Mouse (Mus musculus) left cerebral cortex, adult 2 months (tissue): ENCODE data around the gene Krt19. TPM values are rescaled to one million over a fixed set of nuclear protein-coding genes. Genes with fewer than 3 reads are reported as not detected.

Experiments used
- DNase-seq, 2 experiments: peaks; one replicate each; pipeline ENCODE4 v3.0.0; 2021 to 2022; ENCODE audit warnings: low spot score in 2 of 2, mixed read lengths in 1 of 2; ENCODE audit errors: extremely low spot score in 1 of 2
- H3K27ac ChIP-seq: fragments of 200-600 bp; 2 replicates; pipeline ENCODE4 v1.8.1; 2022
- H3K4me3 ChIP-seq: fragments of 200-600 bp; 2 replicates; pipeline ENCODE4 v1.8.1; 2022
- CTCF ChIP-seq: fragments of 200-600 bp; IDR thresholded peaks from 2 replicates; pipeline ENCODE4 v1.8.1; 2022; ENCODE audit warnings: antibody characterized with exemption, mild to moderate bottlenecking, moderate library complexity
- intact Hi-C: fragments of 180-260 bp; cut with DNase I; formaldehyde crosslinking; loops from one replicate; pipeline ENCODE4 v1.15.1; 2025
- total RNA-seq, 2 experiments: library from RNA; stranded (reverse); gene quantifications; 2 replicates each; pipeline ENCODE4 v1.2.3; 2021

Krt19 gene
- total RNA-seq, 2 experiments from 2014 or later: not detected

DNA sequence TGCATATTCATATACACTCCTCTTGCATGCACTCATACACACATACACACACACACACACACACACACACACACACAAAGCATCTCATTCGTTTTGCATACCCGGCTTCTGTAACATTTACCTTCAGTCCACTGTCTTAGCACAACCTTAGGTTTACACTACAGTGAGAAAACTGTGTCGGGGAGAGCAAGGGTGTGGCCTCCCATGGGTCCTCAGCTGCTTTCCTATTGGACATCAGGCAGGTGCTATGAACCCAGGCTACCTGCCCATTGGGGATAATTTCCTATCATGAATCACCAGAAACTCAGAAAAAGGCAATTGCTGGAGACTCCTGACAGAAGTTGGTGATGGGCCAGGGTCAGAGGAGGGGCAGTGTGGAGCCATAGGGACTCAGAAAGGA lies 8.9 kb upstream of the Krt19 start:
- TF ChIP-seq CTCF: no peak
- no peak overlapping the region for H3K4me3 ChIP-seq
- no peak for DNase-seq
- H3K27ac ChIP-seq: no peak overlapping the region
- intact Hi-C loops: no loop called here

DNA sequence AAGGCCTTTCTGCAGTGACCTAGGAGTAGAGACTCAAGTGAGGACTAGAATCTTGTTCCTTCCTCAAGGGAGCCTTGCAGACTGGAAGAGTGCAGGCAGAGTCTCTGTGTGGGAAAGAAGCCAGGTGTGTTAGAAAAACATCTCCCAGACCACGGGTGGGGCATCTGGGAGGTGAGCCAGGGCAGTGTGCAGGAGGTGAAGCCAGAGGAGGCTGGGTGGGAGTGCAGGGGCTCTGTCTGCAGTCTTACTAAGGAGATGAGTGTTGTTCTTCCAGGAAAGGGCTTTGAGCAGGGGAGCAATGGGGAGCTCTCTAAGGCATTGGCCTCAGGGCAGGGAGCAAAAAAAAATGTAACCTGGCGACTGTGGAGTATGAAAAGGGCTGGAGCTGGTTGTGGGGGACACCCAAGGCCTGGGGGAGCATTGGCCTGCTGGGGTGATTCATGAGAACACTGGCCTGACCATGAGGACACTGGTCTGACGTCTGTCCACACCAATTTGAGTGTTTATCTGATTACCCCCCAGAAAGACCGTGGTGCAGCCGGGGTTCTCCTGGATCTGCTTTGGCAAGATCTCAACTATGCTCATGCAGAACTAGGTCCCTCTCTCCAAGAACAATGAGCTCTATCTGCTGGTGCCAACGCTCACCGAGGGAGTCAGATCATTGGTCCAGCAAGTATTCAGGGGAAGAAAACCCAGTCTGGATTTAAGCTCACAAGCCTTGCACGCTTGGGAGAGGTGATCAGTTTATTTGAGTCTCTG lies 7.2 kb upstream of the Krt19 start:
- no peak overlapping the region for H3K4me3 ChIP-seq
- H3K27ac ChIP-seq: no peak overlapping the region
- TF ChIP-seq CTCF: no peak
- intact Hi-C loops: no loop called here
- DNase-seq: no peak

DNA sequence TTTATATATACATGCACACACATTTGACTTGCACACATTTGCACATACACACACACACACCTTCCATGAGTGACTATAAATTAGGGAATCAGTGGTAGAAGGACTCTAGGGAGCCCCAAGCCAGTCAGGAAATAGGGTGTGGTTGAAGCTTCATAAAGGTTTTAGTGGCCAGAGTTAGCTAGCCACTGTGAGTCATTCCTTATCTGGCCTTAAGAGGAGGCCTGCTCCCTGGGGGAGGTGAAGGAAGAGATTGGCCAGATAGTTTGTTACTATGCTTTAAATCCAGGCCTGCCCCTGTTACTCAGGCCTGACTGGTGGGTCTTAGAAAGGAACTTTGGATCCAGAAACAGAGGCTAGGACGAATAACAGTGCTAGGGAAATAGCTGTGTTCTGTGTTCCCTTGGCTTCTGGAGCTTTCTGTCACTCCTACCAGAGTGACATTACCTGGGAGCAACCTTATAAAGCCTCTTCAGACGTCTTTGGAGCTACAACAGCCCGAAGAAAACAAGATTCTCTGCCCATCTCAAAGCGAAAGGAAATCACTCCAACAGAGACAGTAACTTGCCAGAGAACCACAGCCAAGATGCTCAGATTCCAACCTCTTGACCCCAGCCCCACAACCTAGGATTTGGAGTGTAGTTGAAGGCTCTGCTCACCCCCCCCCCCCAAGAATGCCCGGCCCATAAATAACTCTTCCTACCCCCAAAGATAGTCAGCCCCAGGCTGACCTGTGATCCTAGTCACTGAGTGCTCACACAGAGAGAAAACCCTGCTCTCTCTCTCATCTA lies 705 bp downstream of the Krt19 start:
- intact Hi-C loops: no loop called here
- DNase-seq: no peak
- H3K4me3 ChIP-seq: no peak overlapping the region
- TF ChIP-seq CTCF: no peak
- H3K27ac ChIP-seq: no peak overlapping the region

DNA sequence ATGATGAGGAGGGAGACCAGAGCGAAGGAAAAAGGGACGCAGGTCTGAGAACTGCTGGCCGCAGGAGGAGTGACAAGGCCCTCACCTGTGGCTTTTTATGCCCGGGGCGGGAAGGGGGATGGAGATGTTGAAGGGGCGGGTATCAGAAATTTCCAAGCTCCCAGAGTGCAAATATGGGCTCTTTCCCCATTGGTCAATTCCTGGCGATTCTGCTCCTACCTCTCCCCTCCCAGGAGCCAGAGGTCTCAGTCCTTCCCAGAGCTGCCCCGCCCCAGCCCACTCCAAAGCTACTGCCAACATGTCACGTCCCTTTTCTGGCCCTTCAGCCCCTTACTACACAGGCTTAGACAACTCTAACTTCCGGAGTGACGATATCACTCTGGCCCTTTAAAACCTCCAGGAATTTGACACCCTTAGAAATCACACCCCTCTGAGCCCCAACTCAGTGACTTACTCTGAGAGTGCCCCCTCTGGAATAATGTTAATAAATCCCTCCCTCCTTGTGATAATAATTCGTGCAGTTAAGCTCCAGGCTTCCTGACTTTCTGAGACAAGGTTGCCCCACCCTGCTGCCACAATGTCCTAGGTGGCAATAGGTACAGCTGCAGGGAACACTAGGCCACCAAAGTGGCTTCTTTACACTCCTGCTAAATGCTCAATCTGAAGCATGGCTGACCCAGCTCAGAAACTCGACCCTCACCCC lies 2.5 kb downstream of the Krt19 start:
- intact Hi-C loops: no loop called here
- H3K4me3 ChIP-seq: no peak overlapping the region
- no peak for DNase-seq
- no peak overlapping the region for H3K27ac ChIP-seq
- no peak for TF ChIP-seq CTCF

DNA sequence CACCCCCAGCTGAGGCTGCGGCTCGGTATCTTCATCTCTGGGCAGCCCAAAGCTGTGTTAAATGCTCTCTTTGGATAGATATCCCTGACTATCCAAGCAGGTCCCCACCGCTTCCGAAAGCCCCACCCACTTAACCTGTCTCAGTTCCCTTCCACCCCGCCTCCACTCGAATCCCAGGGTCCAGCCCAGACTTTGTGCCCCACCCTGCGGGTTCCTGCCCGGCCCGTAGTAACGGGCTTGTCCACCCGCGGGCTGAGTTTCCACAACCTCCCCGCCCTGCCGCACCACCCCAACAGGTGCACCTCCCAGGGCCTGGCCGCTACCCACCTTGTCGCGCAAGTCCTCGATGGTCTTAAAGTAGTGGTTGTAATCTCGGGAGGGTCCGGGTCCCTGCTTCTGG lies 3.4 kb downstream of the Krt19 start:
- H3K27ac ChIP-seq: no peak overlapping the region
- TF ChIP-seq CTCF: no peak
- intact Hi-C loops: no loop called here
- DNase-seq: no peak
- H3K4me3 ChIP-seq: no peak overlapping the region

DNA sequence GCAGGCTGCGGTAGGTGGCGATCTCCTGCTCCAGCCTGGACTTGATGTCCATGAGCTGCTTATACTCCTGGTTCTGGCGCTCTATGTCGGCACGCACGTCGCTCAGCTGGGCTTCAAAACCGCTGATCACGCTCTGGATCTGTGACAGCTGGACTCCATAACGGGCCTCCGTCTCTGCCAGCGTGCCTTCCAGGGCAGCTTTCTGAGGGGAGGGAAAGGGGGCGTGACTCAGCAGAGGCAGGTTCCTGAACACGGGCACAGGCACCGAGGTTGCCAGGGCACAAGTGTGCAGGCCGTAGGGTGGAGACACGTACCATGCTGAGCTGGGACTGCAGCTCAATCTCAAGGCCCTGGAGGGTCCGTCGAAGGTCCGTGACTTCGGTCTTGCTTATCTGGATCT lies 7.5 kb downstream of the Krt19 start:
- Histone ChIP-seq H3K27ac (no peak overlapping the region), H3K4me3 (no peak overlapping the region)
- TF ChIP-seq CTCF: no peak
- DNase-seq: no peak
- intact Hi-C loops: no loop called here

- TF ChIP-seq CTCF: no peak
- Histone ChIP-seq H3K27ac (no peak overlapping the region), H3K4me3 (no peak overlapping the region)
- intact Hi-C loops: no loop called here
- DNase-seq: no peak
These were observed 9.1 kb downstream of the Krt19 start for GRCm38 (mm10) chr11:100139391-100139790.

DNA sequence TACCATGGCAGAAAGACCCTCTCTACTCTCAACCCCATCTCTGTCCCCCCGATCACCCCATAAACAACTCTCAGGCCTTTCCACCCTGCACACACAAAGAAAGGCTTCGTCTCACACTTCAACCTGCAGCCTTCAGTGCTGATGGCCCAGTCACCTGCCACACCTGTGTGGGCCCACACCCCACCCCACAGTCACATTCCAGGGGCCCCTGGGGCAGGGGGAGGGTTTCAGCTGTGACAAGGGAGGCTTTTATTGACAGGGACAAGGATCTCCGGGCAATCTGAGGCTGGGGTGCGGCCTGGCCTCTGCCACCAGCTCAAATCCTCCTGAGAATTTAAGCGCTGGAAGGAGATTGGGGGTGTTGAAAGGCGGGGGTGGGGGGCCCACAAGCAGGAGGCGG lies 9.7 kb downstream of the Krt19 start:
- intact Hi-C loops: no loop called here
- DNase-seq: no peak
- no peak for TF ChIP-seq CTCF
- no peak overlapping the region for H3K4me3 ChIP-seq
- H3K27ac ChIP-seq: no peak overlapping the region

DNA sequence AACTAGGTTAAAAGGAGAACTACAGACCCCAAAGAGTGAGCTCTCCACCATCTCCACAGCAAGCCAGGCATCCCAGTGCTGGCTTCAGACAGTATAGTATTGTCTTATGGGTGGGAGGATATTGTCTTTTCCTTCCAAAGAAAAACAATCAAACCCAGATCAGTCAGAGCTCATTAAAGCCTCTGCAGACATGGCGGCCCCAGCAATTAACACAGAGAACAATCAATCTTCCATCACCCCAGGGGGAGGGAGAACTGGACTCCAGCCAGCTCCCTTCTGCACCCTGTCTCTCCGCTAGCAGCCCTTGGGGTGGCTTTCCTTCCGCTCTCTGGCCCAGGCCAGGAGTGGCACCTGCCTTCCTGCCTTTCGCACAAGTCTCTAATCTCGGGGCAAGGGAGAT lies 10.8 kb downstream of the Krt19 start:
- H3K27ac ChIP-seq: no peak overlapping the region
- no peak for DNase-seq

DNA sequence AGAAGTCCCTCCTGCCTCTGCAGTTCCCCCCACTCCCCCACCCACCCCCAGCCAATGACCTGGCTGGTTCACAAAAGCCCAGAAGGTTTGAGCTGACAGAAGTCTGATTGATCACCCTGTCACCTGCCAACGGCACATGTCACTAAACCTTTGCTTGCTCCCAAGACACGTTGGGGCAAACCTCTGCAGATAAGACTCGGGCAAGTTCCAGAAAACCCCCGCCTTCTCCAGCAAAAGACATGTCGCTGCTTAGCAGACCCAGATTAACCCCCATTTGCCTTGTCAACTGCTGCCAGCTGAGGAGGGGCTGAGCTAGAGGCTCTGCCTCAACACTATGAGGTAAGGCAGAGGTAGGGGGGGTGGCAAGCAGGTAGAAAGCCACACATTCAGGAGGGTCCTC lies 11.9 kb downstream of the Krt19 start:
- intact Hi-C loops: no loop called here
- no peak for DNase-seq
- H3K4me3 ChIP-seq: no peak overlapping the region
- no peak overlapping the region for H3K27ac ChIP-seq
- no peak for TF ChIP-seq CTCF

More for the DNA sequence above, 10.8 kb downstream of the Krt19 start:
- intact Hi-C loops: no loop called here
- H3K4me3 ChIP-seq: no peak overlapping the region
- TF ChIP-seq CTCF: no peak

GRCm38 (mm10) chr11:100135731-100136130 lies 12.7 kb downstream of the Krt19 start, which contains the start of gene Krt15:
TSS of gene Krt15 (minus strand) at chr11:100135928.
- intact Hi-C loops: no loop called here
- no peak within 1 kb of the TSS for H3K27ac ChIP-seq

GRCm38 (mm10) chr11:100124901-100125300 lies 23.6 kb downstream of the Krt19 start:
- Histone ChIP-seq H3K4me3 (no peak overlapping the region), H3K27ac (no peak overlapping the region)
- intact Hi-C loops: no loop called here
- no peak for DNase-seq
- TF ChIP-seq CTCF: no peak

More at GRCm38 (mm10) chr11:100135731-100136130, 12.7 kb downstream of the Krt19 start, which contains the start of gene Krt15:
- no peak within 1 kb of the TSS for H3K4me3 ChIP-seq
- TF ChIP-seq CTCF: no peak
- no peak for DNase-seq
